ENCODE assay signal across 10 mouse cellular contexts in the genomic region with DNA sequence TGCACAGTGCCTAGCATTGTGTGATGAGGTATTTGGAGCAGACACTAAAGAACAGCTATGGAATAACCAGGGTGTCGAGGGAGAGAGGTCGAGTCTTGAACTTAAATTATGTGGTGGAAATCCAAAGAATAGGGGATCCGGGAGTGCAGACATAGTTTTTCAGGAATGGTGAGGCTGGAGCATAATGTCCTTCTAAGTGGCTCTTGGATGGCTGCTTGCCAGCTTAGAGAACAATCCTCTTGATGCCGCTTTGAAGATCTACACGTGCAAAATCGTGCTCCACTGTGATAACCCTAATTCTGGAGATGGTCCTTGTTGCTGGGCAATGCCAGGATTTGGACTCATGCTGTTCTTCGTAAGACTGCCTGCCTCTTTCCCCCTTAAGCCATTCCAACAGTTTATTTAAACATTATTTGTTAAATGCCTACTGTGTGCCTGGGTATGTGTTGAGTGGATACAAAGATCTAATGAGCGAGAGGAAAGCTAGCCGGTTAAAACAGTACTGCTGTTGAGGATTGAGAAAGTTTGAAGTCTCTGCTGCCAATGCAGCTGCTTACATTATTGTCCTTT. TPM values are rescaled to one million over a fixed set of nuclear protein-coding genes. Genes with fewer than 3 reads are reported as not detected.
DNase-seq lines count a peak whose midpoint lies in the region; ATAC-seq lines count a peak whose summit lies in the region.
"Had no signal": no experiment of that assay in that cellular context is flagged by ENCODE, and none has a peak within 500 bp of the region (broad histone marks: within the 10 kb centered on the region; RNA-seq: fewer than 3 reads in every experiment).

No protein-coding gene starts in this region.

- H3K36me3 ChIP-seq in lung, embryonic 15.5 days: no peaks in the 10 kb centered on the region
- no peaks in the 10 kb centered on the region for H3K36me3 ChIP-seq in hindbrain, embryonic 12.5 days
- H3K36me3 ChIP-seq in neural tube, embryonic 14.5 days (ENCODE audit: control insufficient read depth, insufficient read depth, low read length): no peaks in the 10 kb centered on the region

- peak overlapping the region; percentile 51 for H3K9ac ChIP-seq in lung, embryonic 15.5 days
- no peak overlapping the region for H3K9ac ChIP-seq in hindbrain, embryonic 12.5 days
- peak overlapping the region; percentile 17; the same call in 1 of the 2 replicates for H3K9ac ChIP-seq in neural tube, embryonic 14.5 days (replicated peaks; ENCODE audit: low read depth, low read length)

- peak; percentile 65 for DNase-seq in heart, adult 11 months
- no peak for DNase-seq in heart, adult 18-20 months
- no peak for DNase-seq in lung, postnatal 4 days
- DNase-seq in liver (no peak), MN1 (ENCODE audit: low spot score) (no peak)
- DNase-seq: B cell, adult 2 months had no signal

- peaks cover 56% of the 10 kb centered on the region for H3K27me3 ChIP-seq in lung, embryonic 15.5 days
- peaks cover 66% of the 10 kb centered on the region for H3K27me3 ChIP-seq in hindbrain, embryonic 12.5 days
- peaks cover 20% of the 10 kb centered on the region for H3K27me3 ChIP-seq in neural tube, embryonic 14.5 days (ENCODE audit: control insufficient read depth, insufficient read depth, low read length)

- no peak for ATAC-seq in lung, embryonic 15.5 days (ENCODE audit: borderline replicate concordance, extremely low read depth, low FRiP score, low TSS enrichment)
- ATAC-seq in hindbrain, embryonic 12.5 days (ENCODE audit: low FRiP score): no peak
- no peak for ATAC-seq in neural tube, embryonic 14.5 days (ENCODE audit: low read depth)

- WGBS in lung, embryonic 15.5 days: 30% methylated on average over 9 of the region's 9 CpGs
- 46% methylated on average over 9 of the region's 9 CpGs for WGBS in hindbrain, embryonic 12.5 days
- 43% methylated on average over 9 of the region's 9 CpGs for WGBS in neural tube, embryonic 14.5 days

- no peaks in the 10 kb centered on the region for H3K9me3 ChIP-seq in lung, embryonic 15.5 days
- no peaks in the 10 kb centered on the region for H3K9me3 ChIP-seq in hindbrain, embryonic 12.5 days (replicated peaks)
- no peaks in the 10 kb centered on the region for H3K9me3 ChIP-seq in neural tube, embryonic 14.5 days (ENCODE audit: control insufficient read depth, low read length)

- H3K27ac ChIP-seq in lung, embryonic 15.5 days: no peak overlapping the region
- H3K27ac ChIP-seq in hindbrain, embryonic 12.5 days: no peak overlapping the region
- H3K27ac ChIP-seq in neural tube, embryonic 14.5 days (ENCODE audit: low read depth, low read length): no peak overlapping the region

- peak overlapping the region; percentile 72 for H3K4me3 ChIP-seq in lung, embryonic 15.5 days
- peak overlapping the region; percentile 67 for H3K4me3 ChIP-seq in hindbrain, embryonic 12.5 days
- H3K4me3 ChIP-seq in neural tube, embryonic 14.5 days (ENCODE audit: low read depth, low read length): peak overlapping the region; percentile 40
- H3K4me3 ChIP-seq: erythroblast, embryonic 14.5 days had no signal

- H3K4me2 ChIP-seq in lung, embryonic 15.5 days: peak overlapping the region; percentile 96
- peak overlapping the region; percentile 98 for H3K4me2 ChIP-seq in hindbrain, embryonic 12.5 days (replicated peaks)
- H3K4me2 ChIP-seq in neural tube, embryonic 14.5 days (ENCODE audit: low read depth, low read length): peak overlapping the region; percentile 66

- peaks cover 16% of the 10 kb centered on the region for H3K4me1 ChIP-seq in lung, embryonic 15.5 days
- H3K4me1 ChIP-seq in hindbrain, embryonic 12.5 days: peaks cover 11% of the 10 kb centered on the region
- peaks cover 3% of the 10 kb centered on the region; the same call in 1 of the 2 replicates for H3K4me1 ChIP-seq in neural tube, embryonic 14.5 days (ENCODE audit: control insufficient read depth, insufficient read depth, low read length)

RNA-seq across cellular contexts. Expression of a gene that starts 1.3 kb away (rescaled TPM):
- total RNA-seq in heart, adult 18-20 months (2021): not detected
- 1.1 and 1.8 TPM in 2 replicates for polyA plus RNA-seq in lung, embryonic 15.5 days (2015; fragmentation: Nextera tagmentation; extraction: Ambion mirVana)
- polyA plus RNA-seq in hindbrain, embryonic 12.5 days (2016; fragmentation: Nextera tagmentation; extraction: Ambion mirVana): 0.80 and 1.4 TPM in 2 replicates
- polyA plus RNA-seq in neural tube, embryonic 14.5 days (2014; fragmentation: Nextera tagmentation; extraction: Ambion mirVana): 2.7 and 6.5 TPM in 2 replicates
- polyA plus RNA-seq: erythroblast, embryonic 14.5 days had no signal

RNA-seq across cellular contexts. Expression of a gene that starts 40.2 kb away (rescaled TPM):
- 1 to 10 TPM; 7.4 to 8.0 TPM for total RNA-seq in heart, adult 18-20 months (2021)
- polyA plus RNA-seq in lung, embryonic 15.5 days (2015; fragmentation: Nextera tagmentation; extraction: Ambion mirVana): 12.6 and 20.3 TPM in 2 replicates
- 22.7 and 26.6 TPM in 2 replicates for polyA plus RNA-seq in hindbrain, embryonic 12.5 days (2016; fragmentation: Nextera tagmentation; extraction: Ambion mirVana)
- 33.4 and 36.4 TPM in 2 replicates for polyA plus RNA-seq in neural tube, embryonic 14.5 days (2014; fragmentation: Nextera tagmentation; extraction: Ambion mirVana)
- polyA plus RNA-seq: erythroblast, embryonic 14.5 days had no signal
